Mouse (Mus musculus) v-Abl transformed pro-B cells (cell line): Measurements from ENCODE around the gene Olfr288.

Experiments
- in situ Hi-C, 2 experiments: fragments of 400-800 bp; cut with MboI; formaldehyde crosslinking; loops; one replicate each; pipeline ENCODE4 v1.15.1; 2025; ENCODE audit not compliant: unreplicated experiment in 2 of 2

Olfr288 gene

GRCm38 (mm10) chr15:98167645-98168621 is 27.4 kb downstream of the Olfr288 start:
- in situ Hi-C loops: loop anchor here (25.0 kb wide), 3 partner anchors 206 to 456 kb away; partner anchors contain the start of genes Rpap3 (in 1 of the 2) and Tmem106c (in 1 of the 2)

GRCm38 (mm10) chr15:98166963-98167644 is 28.2 kb downstream of the Olfr288 start, which contains the start of gene Ccdc184:
TSS of gene Ccdc184 (plus strand) at chr15:98167158.
- in situ Hi-C loops: loop anchor here (25.0 kb wide), 3 partner anchors 205 to 455 kb away; partner anchors contain the start of genes Rpap3 (in 1 of the 2) and Tmem106c (in 1 of the 2)

DNA sequence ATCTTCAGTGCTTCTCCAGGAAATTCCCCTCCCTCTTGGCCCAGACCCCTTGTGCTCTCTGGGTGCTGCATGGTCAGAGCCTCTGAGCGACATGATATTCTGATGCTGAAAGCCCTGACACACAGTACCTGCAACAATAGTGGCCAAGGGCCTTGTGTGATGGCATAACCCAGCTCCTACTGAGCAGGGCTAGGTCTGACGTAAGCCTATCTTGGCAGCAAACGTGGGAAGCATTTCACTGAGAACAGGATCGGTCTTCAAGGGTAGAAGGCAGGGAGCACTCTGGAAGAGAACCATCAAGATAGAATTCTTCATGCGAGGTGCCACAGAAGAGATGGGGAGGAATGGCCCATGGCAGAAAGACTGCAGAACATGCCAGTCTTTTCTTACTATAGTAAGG is 29.8 kb downstream of the Olfr288 start, which contains the start of gene Asb8:
Gene Asb8, minus strand, starts transcription at position 101 of the 400 bp plus-strand sequence.
- in situ Hi-C loops: loop anchor here (25.0 kb wide), 3 partner anchors 203 to 453 kb away; partner anchors contain the start of genes Rpap3 (in 1 of the 2) and Tmem106c (in 1 of the 2)

DNA sequence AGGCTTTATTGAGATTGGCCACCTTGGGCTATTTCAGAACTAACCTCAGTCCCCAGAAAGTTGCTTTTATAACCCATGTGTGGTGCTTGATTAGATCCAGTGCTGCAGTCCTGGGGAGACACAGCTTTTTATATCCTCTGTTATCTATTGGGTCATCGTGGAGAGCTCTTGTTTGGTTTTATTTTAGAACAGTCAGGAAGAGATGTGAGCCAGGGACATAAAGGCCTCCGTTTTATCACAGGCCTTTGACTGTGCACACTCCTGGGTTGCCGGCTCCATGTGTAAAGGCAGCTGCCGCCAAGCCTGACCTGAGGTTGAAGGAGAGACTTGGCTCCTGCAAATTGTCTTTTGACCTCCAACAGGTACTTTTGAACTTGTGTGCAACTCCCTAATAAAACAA is 32.8 kb downstream of the Olfr288 start:
- in situ Hi-C loops: loop anchor here (25.0 kb wide), 3 partner anchors 200 to 450 kb away; partner anchors contain the start of genes Rpap3 (in 1 of the 2) and Tmem106c (in 1 of the 2)

GRCm38 (mm10) chr15:98161026-98161805 is 34.1 kb downstream of the Olfr288 start:
- in situ Hi-C loops: loop anchor here (25.0 kb wide), 3 partner anchors 199 to 449 kb away; partner anchors contain the start of genes Rpap3 (in 1 of the 2) and Tmem106c (in 1 of the 2)

DNA sequence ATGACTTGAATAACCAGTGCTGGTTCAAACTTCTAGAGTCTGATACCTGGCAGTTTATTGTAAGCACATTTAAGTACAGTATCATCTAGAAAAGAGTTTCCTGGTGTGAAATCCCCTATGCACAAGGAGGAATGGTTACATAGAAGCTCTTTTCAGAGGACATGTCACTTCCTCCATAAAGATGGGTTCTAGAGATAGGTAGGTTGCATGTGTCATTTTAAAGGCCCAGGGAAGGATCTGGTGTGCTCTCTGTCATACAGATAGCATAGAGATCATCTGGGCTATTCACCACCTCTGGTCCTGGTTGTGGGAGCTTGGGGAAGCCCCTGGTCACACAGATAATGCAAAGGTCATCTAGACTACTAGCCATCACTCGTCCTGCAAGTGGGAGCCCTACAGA is 38.1 kb downstream of the Olfr288 start:
- in situ Hi-C loops: loop anchor here (10.0 to 25.0 kb wide), 4 partner anchors 195 to 445 kb away; partner anchors contain the start of genes Rpap3 (in 1 of the 2) and Tmem106c (in 1 of the 2)

DNA sequence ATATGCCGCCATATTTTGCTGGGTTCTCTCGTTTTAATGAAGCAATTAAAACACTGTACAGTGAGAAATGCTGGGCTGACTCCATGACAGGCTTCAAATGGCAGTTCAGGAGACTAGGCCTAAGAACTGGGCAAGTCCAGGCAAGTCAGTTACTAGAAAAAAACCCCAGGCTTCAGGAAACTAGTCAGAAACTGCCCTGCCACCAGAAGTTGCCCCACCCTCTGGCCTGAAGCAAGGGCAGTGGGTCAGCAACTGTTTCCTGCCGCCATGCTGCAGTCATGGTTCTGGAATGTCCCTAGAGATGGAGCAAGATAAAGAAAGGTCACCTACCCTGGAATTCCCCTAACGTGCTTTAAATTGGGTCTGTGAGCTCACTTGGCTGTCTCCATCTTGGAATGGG is 39.4 kb downstream of the Olfr288 start:
- in situ Hi-C loops: loop anchor here (10.0 to 25.0 kb wide), 4 partner anchors 194 to 444 kb away; partner anchors contain the start of genes Rpap3 (in 1 of the 2) and Tmem106c (in 1 of the 2)

GRCm38 (mm10) chr15:98155272-98155671 is 40.1 kb downstream of the Olfr288 start:
- in situ Hi-C loops: loop anchor here (10.0 to 25.0 kb wide), 4 partner anchors 193 to 443 kb away; partner anchors contain the start of genes Rpap3 (in 1 of the 2) and Tmem106c (in 1 of the 2)

DNA sequence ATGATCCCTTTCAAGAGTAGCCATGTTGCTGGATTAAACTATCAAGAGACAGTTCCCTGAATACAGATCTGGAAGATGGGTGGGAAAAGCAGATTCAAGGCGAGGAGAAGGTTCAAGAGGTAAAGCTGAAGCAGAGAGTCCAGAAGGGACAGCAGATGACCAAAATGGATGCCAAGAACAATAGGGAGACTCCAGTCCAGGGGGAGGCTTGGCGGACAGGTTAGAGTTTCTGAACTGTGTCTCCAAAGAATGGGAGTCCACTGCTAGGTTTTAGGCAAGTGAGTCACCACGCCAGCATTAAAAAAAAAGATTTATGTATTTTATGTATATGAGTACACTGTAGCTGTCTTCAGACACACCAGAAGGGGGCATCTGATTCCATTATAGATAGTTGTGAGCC is 40.7 kb downstream of the Olfr288 start:
- in situ Hi-C loops: loop anchor here (5.0 to 25.0 kb wide), 6 partner anchors 67 to 442 kb away; partner anchors contain the start of genes Tmem106c (in 2 of the 2) and Rpap3 (in 1 of the 2)

DNA sequence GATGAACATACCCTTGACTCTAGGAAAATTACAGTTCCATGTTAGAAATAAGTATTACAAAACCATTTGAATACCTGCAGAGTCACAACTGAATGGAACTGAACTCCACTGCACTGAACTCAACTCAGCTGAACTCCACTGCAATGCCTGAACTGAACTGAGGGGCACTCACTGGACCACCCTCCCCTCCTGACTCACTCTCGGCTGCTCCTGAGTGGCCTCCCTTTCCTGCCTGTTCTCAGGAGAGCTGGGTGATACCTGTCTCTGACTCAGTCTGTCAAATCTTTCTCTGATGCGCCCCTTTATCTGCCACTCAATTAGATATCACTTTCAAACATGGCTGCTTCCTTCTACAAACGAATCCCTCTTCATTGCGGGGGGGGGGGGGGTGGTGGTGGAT is 41.2 kb downstream of the Olfr288 start:
- in situ Hi-C loops: loop anchor here (5.0 to 25.0 kb wide), 6 partner anchors 67 to 442 kb away; partner anchors contain the start of genes Tmem106c (in 2 of the 2) and Rpap3 (in 1 of the 2)

GRCm38 (mm10) chr15:98153625-98154024 is 41.7 kb downstream of the Olfr288 start:
- in situ Hi-C loops: loop anchor here (5.0 to 25.0 kb wide), 6 partner anchors 66 to 441 kb away; partner anchors contain the start of genes Tmem106c (in 2 of the 2) and Rpap3 (in 1 of the 2)

GRCm38 (mm10) chr15:98152916-98153315 is 42.4 kb downstream of the Olfr288 start:
- in situ Hi-C loops: loop anchor here (5.0 to 25.0 kb wide), 6 partner anchors 66 to 441 kb away; partner anchors contain the start of genes Tmem106c (in 2 of the 2) and Rpap3 (in 1 of the 2)

- in situ Hi-C loops: no loop called here
Observed at GRCm38 (mm10) chr15:98149166-98149602, 46.2 kb downstream of the Olfr288 start.

DNA sequence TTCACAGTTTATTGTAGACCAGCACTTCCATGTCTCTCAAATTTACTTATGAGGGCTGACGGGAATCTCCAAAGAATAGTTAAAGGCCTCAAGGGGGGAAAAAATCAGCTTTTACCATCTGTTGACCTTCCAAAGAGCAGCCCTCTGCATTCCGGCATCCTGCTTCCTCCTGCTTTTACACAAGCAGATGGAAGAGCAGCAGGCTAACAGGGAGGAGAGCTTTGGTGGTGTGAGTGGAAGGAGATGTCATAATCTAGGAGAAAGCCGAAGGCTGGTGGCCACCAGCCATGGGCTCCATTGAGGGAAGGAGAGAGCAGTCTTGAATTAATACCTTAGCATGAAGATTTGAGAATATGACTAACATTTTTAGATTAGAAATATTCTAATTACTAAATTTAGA is 47.0 kb downstream of the Olfr288 start:
- in situ Hi-C loops: no loop called here

DNA sequence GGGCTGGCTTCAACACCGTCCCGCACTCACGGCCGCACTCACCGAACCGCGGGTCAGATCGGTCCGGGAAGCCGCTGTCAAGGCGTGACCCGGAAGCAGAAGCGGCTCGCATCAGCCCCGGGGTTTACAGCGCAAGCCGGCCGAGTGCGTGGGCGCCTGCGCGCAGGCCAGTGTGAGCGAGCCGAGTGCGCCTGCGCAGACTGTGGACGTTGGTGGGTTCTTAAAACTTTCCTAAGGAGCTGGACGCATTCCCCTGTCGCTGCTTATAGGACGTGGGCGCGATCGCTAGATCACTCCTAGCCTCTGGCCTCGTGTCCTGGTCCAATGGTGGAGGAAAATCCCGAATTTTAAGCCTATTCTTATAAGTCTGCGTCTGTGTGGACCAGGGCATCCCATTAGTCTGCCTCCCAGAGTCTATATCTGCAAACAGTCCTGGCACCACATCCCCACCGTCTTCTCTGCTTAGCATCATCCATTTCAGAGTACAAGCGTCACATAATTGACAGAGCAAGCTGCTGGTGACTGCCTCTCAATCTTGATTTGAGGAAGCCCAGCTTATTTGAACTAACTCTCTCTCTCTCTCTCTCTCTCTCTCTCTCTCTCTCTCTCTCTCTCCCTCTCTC is 49.7 kb downstream of the Olfr288 start:
- in situ Hi-C loops: no loop called here

DNA sequence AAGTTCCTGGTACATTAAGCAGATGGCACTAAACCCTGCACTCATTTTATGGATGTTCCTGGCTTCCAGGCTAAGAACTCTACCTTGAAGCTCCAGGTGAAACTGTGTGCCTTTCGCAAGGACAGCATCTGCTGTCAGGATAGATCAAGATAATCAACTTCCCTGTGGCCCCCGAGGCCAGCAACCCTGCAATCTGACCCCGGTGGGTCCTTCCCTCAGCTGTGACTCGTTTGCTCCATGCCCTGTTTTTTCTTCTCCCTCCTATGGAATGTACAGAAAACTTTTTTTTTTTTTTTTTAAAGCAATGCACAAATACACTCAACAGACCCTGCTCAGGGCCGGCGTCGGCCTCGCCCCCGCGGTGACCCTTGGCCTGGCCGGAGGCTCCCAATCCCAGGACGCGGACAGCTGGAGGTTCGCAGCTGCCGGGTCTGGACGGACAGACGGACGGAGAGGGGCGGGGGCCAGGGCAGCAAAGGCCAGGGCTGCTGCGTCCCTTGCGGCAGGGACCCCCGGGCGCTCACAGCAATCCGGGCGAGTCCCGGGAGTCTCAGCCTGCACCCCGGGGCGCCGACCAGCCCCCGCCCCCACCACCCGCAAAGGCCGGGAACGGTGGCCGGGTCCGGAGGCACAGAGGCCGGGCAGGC is 50.4 kb downstream of the Olfr288 start:
- in situ Hi-C loops: no loop called here

- in situ Hi-C loops: no loop called here
Observed at GRCm38 (mm10) chr15:98142515-98142914, 52.8 kb downstream of the Olfr288 start.

GRCm38 (mm10) chr15:98140809-98141208 is 54.5 kb downstream of the Olfr288 start:
- in situ Hi-C loops: no loop called here
